Mouse (Mus musculus) MEL (cell line): ENCODE results near the gene Slc39a7.

ENCODE experiments used
- CTCF ChIP-seq, 3 experiments: IDR thresholded peaks in 2 of 3; conservative IDR thresholded peaks in 1 of 3; 2 replicates each; pipeline ENCODE4 v1.5.1; 2011 to 2012; ENCODE audit warnings: low read length in 3 of 3, low read depth in 2 of 3, mild to moderate bottlenecking in 2 of 3, improper control_type of control experiment in 1 of 3, inconsistent platforms in 1 of 3, mixed read lengths in 1 of 3, moderate library complexity in 1 of 3; ENCODE audit not compliant: control insufficient read depth in 1 of 3, insufficient read depth in 1 of 3, poor library complexity in 1 of 3, severe bottlenecking in 1 of 3
- EP300 ChIP-seq, 2 experiments: IDR thresholded peaks; 2 replicates each; pipeline ENCODE4 v1.6.1; 2011; ENCODE audit warnings: improper control_type of control experiment in 2 of 2, low read length in 2 of 2, low read depth in 1 of 2, mild to moderate bottlenecking in 1 of 2
- ETS1 ChIP-seq: IDR thresholded peaks from 2 replicates; pipeline ENCODE4 v1.6.1; 2012; ENCODE audit warnings: low read depth, mild to moderate bottlenecking, inconsistent platforms, low read length, improper control_type of control experiment, moderate library complexity
- POLR2A ChIP-seq, 2 experiments: IDR thresholded peaks; 2 replicates each; pipeline ENCODE4 v1.6.1; 2011 to 2012; ENCODE audit warnings: low read length in 2 of 2, mild to moderate bottlenecking in 2 of 2, control low read depth in 1 of 2, improper control_type of control experiment in 1 of 2, low read depth in 1 of 2, moderate library complexity in 1 of 2; ENCODE audit not compliant: control insufficient read depth in 1 of 2, insufficient read depth in 1 of 2, poor library complexity in 1 of 2
- RAD21 ChIP-seq: IDR thresholded peaks from 2 replicates; pipeline ENCODE4 v1.6.1; 2011; ENCODE audit warnings: mild to moderate bottlenecking, low read depth, low read length, improper control_type of control experiment
- UBTF ChIP-seq: IDR thresholded peaks from 2 replicates; pipeline ENCODE4 v1.6.1; 2012; ENCODE audit warnings: low read depth, mild to moderate bottlenecking, inconsistent platforms, low read length, improper control_type of control experiment, moderate library complexity, borderline replicate concordance; ENCODE audit not compliant: insufficient read depth

GRCm38 (mm10) chr17:33980181-33981035, 51.1 kb downstream of the Slc39a7 start:
- no peak for TF ChIP-seq ETS1
- TF ChIP-seq CTCF (IDR thresholded peaks at IDR 0.05 in 2 of 3, conservative IDR thresholded peaks at IDR 0.05 in 1 of 3; ENCODE audit: control insufficient read depth in 1 of 3, insufficient read depth in 1 of 3, low read depth in 2 of 3, low read length in 3 of 3, poor library complexity in 1 of 3, severe bottlenecking in 1 of 3) = no peak
- TF ChIP-seq EP300 (IDR thresholded peaks at IDR 0.05; ENCODE audit: low read depth in 1 of 2, low read length in 2 of 2) = no peak
- no peak for TF ChIP-seq UBTF
- no peak for TF ChIP-seq POLR2A (IDR thresholded peaks at IDR 0.05; ENCODE audit: control insufficient read depth in 1 of 2, insufficient read depth in 1 of 2, low read depth in 1 of 2, low read length in 2 of 2, poor library complexity in 1 of 2)
- TF ChIP-seq RAD21 = no peak
